Mouse (Mus musculus): Measurements from ENCODE around the gene Nthl1. TPM values are rescaled to one million over a fixed set of nuclear protein-coding genes. Genes with fewer than 3 reads are reported as not detected.

Nthl1 gene
- polyA plus RNA-seq (2012; ENCODE audit: insufficient read depth, insufficient read length, missing spikeins) = 3.4 and 7.7 TPM in 2 replicates

DNA sequence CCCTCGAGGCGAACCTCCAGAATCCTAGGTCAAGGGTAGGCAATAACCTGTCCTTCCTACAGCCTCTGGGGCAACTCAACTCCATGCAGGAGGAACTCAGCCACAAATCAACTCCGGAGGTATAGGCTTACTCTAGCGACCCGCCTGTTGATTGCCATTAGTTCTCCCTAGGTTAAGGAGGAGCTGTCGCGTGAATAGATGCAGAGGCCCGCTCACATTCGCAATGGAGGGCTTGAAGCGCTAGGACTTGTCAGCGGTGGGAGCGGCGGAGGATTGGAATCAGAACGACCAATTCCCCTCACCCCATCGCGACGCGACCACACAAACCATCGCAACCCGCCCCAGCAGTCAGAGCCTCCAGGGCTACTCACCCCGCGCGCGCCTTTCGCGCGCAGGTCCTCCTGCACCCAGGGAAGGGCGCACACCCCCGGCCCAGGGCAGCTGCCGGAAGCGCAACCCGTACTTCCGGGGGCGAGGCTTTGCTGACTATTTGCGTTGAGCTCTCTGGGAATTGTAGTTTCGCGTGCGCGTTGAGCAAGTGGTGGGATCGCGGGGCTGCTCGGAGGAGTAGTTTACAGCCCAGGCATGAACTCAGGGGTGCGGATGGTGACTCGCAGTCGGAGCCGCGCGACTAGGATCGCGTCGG, at the start of gene Nthl1, which contains the start of gene Tsc2:
Gene Nthl1, plus strand, starts transcription at position 514 of the 646 bp plus-strand sequence.
Gene Tsc2, minus strand, starts transcription at position 464 of the 646 bp plus-strand sequence.
- Histone ChIP-seq H3K4me1 (ENCODE audit: control insufficient read depth, insufficient read depth, insufficient read length, low read length) (peaks cover 22% of the 10 kb centered on the region), H3K4me3 (ENCODE audit: insufficient read depth, low read depth, low read length) (peak within 1 kb of the TSS; percentile 91)

DNA sequence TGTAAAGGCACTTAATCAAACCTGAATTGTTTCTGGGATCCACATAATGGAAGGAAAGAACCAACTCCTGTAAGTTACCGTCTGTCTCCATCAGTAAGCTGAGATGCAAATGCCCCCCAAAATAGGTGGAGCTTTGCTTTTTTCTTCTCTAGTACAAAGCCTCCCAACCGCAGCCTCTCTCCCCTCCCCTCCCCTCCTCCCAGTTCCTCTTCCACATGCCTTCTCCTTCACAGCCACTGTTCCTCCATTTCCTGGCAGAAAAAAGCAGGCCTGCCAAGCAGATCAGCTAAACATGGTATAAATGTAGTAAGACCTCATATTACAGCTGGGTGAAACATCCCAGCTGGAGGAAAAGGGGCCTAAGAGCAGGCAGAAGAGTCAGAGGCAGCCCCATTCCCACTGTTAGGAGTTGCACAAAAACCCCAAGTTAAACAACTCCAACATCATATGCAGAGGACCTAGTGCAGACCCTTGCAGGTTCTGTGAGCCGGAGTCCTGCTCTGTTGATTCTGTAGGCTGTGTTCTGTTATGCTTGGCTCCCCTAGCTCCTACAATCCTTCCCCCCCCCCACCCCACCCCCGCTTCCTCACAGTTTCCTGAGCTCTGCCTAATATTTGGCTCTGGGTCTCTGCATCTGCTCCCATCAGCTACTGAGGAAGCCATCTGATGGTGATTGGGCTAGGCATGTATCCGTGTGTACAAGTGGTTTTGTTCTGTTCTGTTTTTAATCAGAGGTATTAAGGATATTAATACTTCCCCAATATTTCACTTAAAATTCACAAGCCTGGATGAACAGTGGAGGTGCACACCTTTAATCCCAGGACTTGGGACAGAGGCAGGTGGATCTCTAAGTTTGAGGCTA, 48.6 kb upstream of the Nthl1 start:
- Histone ChIP-seq H3K4me3 (ENCODE audit: insufficient read depth, low read depth, low read length) (no peak overlapping the region), H3K27ac (replicated peaks; ENCODE audit: low read depth, low read length) (peak overlapping the region; percentile 59), H3K4me1 (ENCODE audit: control insufficient read depth, insufficient read depth, insufficient read length, low read length) (peaks cover 3% of the 10 kb centered on the region; the same call in 1 of the 2 replicates)

More for the DNA sequence above, at the start of gene Nthl1, which contains the start of gene Tsc2:
- peak within 1 kb of the TSS; percentile 76 for H3K27ac ChIP-seq (replicated peaks; ENCODE audit: low read depth, low read length)

DNA sequence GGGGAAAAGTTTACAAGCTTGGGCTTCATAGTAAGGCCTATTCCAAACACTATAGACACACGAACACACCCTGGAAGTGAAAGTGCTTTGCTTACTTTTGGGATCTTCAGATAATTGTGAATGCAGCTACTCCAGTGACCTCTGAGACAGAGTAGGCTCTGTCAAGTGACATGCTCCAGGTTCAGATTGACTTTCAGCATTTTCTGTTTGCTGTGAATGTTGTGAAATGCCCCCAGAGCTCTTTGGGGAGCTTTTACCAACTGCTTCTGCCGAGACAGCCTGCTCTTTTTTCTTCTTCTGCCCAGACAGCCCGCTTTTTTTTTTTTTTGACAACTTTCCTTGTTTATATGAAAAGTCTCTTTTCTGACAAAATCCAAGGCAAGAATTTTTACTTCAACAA, 48.0 kb upstream of the Nthl1 start:
- Histone ChIP-seq H3K4me1 (ENCODE audit: control insufficient read depth, insufficient read depth, insufficient read length, low read length) (peaks cover 3% of the 10 kb centered on the region; the same call in 1 of the 2 replicates), H3K4me3 (ENCODE audit: insufficient read depth, low read depth, low read length) (no peak overlapping the region), H3K27ac (replicated peaks; ENCODE audit: low read depth, low read length) (peak overlapping the region; percentile 59)

DNA sequence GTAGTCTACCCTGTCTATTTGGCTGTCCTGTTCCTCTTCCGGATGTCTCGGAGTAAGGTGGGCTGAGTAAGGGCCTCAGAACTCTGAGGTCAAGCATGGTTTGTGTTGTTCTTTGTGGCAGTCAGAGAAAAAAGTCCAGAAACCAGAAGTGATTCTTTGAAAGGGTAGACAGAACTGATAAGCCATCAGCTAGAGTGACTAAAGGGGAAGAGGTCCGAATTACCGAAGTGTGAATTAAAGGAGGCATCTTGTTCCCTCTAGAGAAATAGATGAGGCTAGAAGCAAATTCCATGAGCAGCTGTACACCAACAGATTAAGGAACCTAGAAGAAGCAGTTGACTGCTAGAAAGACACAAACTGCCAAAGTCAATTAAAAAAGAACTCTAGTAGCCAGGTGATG, 45.9 kb upstream of the Nthl1 start:
- Histone ChIP-seq H3K4me3 (ENCODE audit: insufficient read depth, low read depth, low read length) (no peak overlapping the region), H3K4me1 (ENCODE audit: control insufficient read depth, insufficient read depth, insufficient read length, low read length) (peaks cover 3% of the 10 kb centered on the region; the same call in 1 of the 2 replicates), H3K27ac (replicated peaks; ENCODE audit: low read depth, low read length) (no peak overlapping the region)

DNA sequence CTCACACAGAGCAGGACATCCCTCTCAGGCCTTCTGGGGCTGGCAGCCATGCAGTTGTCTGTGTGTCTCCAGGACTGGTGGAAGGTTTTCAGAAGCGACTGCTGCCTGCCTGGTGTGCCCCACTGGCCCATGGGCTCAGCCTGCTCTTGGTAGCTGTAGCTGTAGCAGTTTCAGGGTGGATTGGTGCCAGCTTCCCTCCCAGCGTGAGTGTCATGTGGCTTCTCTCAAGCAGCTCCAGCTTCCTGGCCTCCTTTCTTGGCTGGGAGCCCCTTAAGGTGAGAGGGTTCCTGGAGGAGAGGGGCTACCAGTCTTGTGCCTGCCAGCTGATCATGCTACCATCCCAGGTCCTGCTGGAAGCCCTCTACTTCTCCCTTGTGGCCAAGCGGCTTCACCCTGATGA, 41.5 kb upstream of the Nthl1 start:
- Histone ChIP-seq H3K27ac (replicated peaks; ENCODE audit: low read depth, low read length) (no peak overlapping the region), H3K4me3 (ENCODE audit: insufficient read depth, low read depth, low read length) (no peak overlapping the region), H3K4me1 (ENCODE audit: control insufficient read depth, insufficient read depth, insufficient read length, low read length) (no peaks in the 10 kb centered on the region)

DNA sequence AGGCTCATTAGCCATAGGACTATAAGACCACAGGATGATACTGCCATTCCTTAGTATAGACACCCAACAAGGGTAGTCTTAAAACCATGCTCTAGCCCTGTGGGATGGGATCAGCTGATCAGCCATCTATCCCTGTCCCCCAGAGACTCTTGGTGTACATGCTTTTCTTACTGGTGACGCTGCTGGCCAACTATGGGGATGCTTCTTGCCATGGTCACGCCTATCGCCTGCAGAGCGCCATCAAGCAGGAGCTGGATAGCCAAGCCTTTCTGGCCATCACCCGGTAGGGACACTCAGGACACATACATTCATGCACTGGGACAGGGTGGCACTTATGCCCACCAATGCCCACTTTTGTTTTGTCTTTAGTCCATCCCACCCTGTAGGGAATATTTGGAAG, 40.8 kb upstream of the Nthl1 start:
- Histone ChIP-seq H3K27ac (replicated peaks; ENCODE audit: low read depth, low read length) (no peak overlapping the region), H3K4me3 (ENCODE audit: insufficient read depth, low read depth, low read length) (no peak overlapping the region)

DNA sequence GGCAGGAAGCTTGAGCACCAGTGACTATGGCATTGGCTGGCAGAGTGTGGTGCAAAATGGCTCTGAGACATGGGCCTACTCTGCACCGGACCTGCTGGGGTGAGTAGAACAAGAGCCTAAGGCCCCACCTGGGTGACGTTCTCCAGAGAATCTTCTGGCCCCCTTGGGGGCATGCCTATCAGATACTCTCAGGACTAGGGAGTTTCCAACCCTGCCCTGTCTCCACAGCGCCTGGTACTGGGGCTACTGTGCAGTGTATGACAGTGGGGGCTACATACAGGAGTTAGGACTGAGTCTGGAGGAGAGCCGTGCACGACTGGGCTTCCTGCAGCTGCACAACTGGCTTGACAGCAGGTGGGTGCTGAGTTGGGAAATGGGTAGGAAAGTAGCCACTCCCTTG, 39.2 kb upstream of the Nthl1 start:
- Histone ChIP-seq H3K27ac (replicated peaks; ENCODE audit: low read depth, low read length) (no peak overlapping the region), H3K4me1 (ENCODE audit: control insufficient read depth, insufficient read depth, insufficient read length, low read length) (no peaks in the 10 kb centered on the region), H3K4me3 (ENCODE audit: insufficient read depth, low read depth, low read length) (no peak overlapping the region)

More for the DNA sequence above, 40.8 kb upstream of the Nthl1 start:
- H3K4me1 ChIP-seq (ENCODE audit: control insufficient read depth, insufficient read depth, insufficient read length, low read length) = no peaks in the 10 kb centered on the region

DNA sequence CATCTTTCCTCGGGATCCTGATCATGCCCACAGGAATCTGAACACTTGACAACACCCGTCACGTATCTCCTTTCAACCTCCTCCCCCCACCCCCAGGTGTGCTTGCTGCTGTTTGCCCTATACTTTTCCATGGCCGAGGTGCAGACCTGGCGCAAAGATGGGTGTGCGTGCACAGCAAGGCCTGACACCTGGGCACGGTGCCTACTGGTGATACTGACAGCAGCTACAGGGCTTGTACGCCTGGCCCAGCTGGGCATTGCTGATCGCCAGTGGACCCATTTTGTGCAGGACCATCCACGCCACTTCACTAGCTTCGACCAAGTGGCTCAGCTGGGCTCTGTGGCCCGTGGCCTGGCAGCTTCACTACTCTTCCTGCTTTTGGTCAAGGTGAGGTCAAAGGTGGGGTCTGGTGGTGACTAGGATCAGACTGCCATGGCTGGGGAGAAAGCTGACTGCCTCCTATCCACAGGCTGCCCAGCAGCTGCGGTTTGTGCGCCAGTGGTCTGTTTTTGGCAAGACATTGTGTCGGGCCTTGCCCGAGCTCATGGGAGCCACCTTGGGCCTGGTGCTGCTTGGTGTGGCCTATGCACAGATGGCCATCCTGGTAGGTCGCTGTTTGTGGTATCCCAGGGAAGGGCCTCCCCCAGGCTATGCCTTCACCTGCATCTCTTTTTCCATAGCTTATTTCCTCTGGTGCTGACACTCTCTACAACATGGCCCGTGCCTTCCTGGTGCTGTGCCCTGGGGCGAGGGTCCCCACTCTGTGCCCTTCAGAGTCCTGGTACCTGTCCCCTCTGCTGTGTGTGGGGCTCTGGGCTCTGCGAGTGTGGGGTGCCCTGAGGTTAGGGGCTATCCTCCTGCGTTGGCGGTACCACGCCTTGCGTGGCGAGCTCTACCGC, 38.2 kb upstream of the Nthl1 start:
- Histone ChIP-seq H3K4me3 (ENCODE audit: insufficient read depth, low read depth, low read length) (no peak overlapping the region), H3K4me1 (ENCODE audit: control insufficient read depth, insufficient read depth, insufficient read length, low read length) (no peaks in the 10 kb centered on the region), H3K27ac (replicated peaks; ENCODE audit: low read depth, low read length) (no peak overlapping the region)

DNA sequence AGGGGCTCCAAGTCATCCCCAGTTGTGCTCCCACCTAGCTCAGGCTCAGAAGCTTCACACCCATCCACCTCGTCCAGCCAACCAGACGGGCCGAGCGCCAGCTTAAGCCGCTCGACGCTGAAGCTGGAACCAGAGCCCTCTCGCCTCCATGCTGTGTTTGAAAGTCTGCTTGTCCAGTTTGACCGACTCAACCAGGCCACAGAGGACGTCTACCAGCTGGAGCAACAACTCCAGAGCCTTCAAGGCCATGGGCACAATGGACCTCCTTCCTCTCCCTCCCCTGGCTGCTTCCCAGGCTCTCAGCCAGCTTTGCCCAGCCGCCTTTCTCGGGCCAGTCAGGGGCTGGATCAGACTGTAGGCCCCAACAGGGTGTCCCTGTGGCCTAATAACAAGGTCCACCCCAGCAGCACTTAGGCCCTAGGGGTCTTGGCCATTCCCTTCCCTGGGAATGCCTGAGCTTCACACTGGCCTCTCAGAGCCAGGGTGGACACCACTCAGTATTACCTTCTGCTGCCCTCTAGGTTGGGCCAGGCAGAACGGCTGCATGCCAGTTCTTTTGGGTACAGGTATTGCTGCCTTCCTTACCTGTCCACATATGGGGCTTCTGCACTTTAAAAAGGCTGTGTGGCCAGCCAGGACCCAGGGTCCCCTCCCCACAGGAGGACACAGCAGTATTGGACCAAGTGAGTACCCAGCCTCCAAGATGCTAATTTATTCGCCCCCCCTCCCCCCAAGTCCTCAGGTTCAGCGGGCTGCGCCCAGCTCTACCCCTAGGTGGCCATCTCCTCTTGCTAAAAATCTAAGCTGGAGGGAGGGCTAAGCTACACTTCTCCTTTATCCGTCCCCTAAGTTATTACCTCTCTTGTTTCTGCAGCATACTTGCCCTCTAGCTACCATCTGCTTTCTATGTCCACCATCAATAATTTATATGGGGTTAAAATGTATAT, 37.1 kb upstream of the Nthl1 start:
- Histone ChIP-seq H3K4me3 (ENCODE audit: insufficient read depth, low read depth, low read length) (no peak overlapping the region), H3K27ac (replicated peaks; ENCODE audit: low read depth, low read length) (no peak overlapping the region), H3K4me1 (ENCODE audit: control insufficient read depth, insufficient read depth, insufficient read length, low read length) (no peaks in the 10 kb centered on the region)

DNA sequence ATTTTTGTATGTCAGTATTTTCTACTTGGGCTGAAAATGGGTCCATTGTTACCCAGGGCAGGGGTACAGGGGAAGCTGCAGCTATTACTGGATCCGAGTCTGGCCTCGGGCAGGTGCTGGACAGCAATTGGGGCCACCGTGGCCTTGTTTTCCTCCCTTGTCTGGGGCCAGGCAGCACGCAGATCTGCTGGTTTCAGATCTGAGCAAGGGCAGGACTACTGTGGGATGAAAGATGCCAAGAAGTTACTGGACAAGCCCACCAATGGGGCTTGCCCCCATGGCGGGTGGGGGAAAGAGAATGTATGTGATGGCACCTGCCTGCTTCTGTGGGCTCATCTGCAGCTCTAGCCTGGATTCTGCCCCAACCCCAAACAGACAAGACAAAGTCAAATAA, 36.4 kb upstream of the Nthl1 start:
- Histone ChIP-seq H3K4me3 (ENCODE audit: insufficient read depth, low read depth, low read length) (no peak overlapping the region), H3K4me1 (ENCODE audit: control insufficient read depth, insufficient read depth, insufficient read length, low read length) (no peaks in the 10 kb centered on the region), H3K27ac (replicated peaks; ENCODE audit: low read depth, low read length) (no peak overlapping the region)

DNA sequence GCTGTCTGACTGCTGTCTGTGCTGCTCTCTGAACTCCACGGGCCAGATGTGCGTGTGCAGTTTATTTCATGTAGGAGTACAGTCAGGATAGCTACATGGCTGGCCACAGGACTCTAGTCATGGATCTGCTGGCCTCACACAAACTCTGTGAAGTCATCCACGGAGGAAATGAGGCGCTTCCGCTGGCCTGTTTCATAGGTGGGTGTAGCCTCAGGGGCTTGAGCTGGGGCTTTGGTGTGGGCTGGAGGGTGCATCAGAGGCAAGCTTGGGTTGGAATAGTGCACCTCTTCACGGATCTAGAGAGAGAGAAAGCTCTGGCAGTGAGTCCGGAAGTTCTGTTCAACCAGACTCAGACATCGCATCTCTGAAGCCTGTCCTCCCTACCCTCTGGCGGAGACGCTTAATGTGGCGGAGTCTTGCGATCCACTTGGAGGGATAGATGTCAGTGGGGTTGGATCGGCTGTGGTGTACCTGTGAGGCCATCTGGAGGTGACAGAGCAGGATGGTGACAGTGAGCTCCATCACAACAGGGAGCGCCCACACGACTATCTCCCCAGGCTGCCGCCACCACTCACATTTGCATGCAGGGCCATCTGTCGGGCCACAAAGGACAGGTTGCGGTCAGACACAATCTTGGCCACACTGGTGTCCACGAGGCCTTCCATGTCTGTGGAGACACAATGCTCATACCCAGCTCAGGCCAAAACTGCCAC, 35.9 kb upstream of the Nthl1 start:
- Histone ChIP-seq H3K4me3 (ENCODE audit: insufficient read depth, low read depth, low read length) (no peak overlapping the region), H3K4me1 (ENCODE audit: control insufficient read depth, insufficient read depth, insufficient read length, low read length) (no peaks in the 10 kb centered on the region), H3K27ac (replicated peaks; ENCODE audit: low read depth, low read length) (no peak overlapping the region)

DNA sequence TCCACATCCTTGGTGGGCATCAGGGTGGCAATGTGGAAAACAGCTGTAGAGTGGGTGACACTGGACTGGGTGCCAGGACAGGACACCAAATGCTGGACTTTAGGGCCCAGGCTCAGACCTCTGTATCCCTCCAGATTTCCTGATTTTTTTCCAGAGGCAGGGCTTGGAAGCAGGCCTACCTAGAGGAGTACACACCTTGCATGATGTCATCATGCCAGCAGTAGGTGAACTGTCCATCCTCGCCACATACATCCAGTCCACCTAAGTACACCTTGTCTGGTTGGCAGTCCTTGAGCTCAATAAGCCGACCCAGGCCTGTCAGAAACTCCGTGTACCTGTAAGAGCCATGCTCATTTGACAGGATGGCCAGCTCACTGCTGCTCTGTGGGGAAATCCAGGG, 34.5 kb upstream of the Nthl1 start:
- Histone ChIP-seq H3K4me1 (ENCODE audit: control insufficient read depth, insufficient read depth, insufficient read length, low read length) (no peaks in the 10 kb centered on the region), H3K4me3 (ENCODE audit: insufficient read depth, low read depth, low read length) (no peak overlapping the region), H3K27ac (replicated peaks; ENCODE audit: low read depth, low read length) (no peak overlapping the region)

DNA sequence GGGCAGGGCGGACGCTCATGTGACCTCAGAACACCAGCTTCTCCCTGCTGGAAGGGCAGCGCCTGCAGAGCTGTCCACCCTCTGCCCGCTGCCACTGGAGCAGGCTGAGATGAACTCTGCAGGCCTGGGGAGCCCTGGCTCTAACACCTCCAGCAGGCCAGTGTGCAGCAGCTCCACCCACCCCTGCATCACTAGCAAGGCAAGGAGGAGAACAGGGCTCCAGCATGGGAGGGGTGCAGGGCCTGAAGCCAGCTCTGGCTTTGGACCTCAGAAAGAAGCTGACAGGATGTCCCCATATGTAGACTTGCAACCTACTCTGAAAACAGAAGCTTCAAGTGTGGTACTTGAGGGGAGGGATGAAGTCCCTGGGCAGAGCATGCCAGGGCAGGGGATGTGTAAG, 32.0 kb upstream of the Nthl1 start:
- Histone ChIP-seq H3K27ac (replicated peaks; ENCODE audit: low read depth, low read length) (no peak overlapping the region), H3K4me1 (ENCODE audit: control insufficient read depth, insufficient read depth, insufficient read length, low read length) (no peaks in the 10 kb centered on the region), H3K4me3 (ENCODE audit: insufficient read depth, low read depth, low read length) (no peak overlapping the region)
